15 mouse cellular contexts compared by ENCODE assay signal in genomic region chr13:31728862-31729261, GRCm38 (mm10).
"Had no signal": no experiment of that assay in that cellular context is flagged by ENCODE, and none has a peak within 500 bp of the region (broad histone marks: within the 10 kb centered on the region; RNA-seq: fewer than 3 reads in every experiment).

No protein-coding gene starts in this region.

- H3K4me1 ChIP-seq: megakaryocyte, embryonic 14.5 days; midbrain, embryonic 13.5 days; midbrain, embryonic 15.5 days; neural tube, embryonic 12.5 days; stomach, embryonic 15.5 days had no signal

- H3K9ac ChIP-seq: lung, embryonic 14.5 days; midbrain, embryonic 13.5 days; midbrain, embryonic 15.5 days; neural tube, embryonic 12.5 days; stomach, embryonic 15.5 days had no signal

- ATAC-seq: midbrain, embryonic 13.5 days; midbrain, embryonic 15.5 days had no signal

- H3K27me3 ChIP-seq: megakaryocyte, embryonic 14.5 days; midbrain, embryonic 13.5 days; midbrain, embryonic 15.5 days; neural tube, embryonic 12.5 days; stomach, embryonic 15.5 days had no signal

- H3K4me3 ChIP-seq: megakaryocyte, embryonic 14.5 days; midbrain, embryonic 13.5 days; midbrain, embryonic 15.5 days; neural tube, embryonic 12.5 days; stomach, embryonic 15.5 days had no signal

- H3K4me2 ChIP-seq: lung, embryonic 14.5 days; midbrain, embryonic 11.5 days; midbrain, embryonic 13.5 days; midbrain, embryonic 15.5 days; neural tube, embryonic 12.5 days; stomach, embryonic 15.5 days had no signal

- DNase-seq: lung, adult 18-20 months; lung, embryonic 14.5 days; lung, postnatal 14 days; lung, postnatal 36 days; right cerebral cortex, postnatal 14 days; thymus, postnatal 25 days; thymus, postnatal 4 days had no signal

- H3K9me3 ChIP-seq: megakaryocyte, embryonic 14.5 days; midbrain, embryonic 13.5 days; midbrain, embryonic 15.5 days; neural tube, embryonic 12.5 days; stomach, embryonic 15.5 days had no signal

- H3K27ac ChIP-seq: macrophage; midbrain, embryonic 13.5 days; midbrain, embryonic 15.5 days; neural tube, embryonic 12.5 days; stomach, embryonic 15.5 days; stomach, postnatal 0 days had no signal

- H3K36me3 ChIP-seq: midbrain, embryonic 13.5 days; midbrain, embryonic 15.5 days; neural tube, embryonic 12.5 days; stomach, embryonic 15.5 days had no signal
